Mouse (Mus musculus) heart, adult 9 months (tissue): ENCODE results near the gene 4930407I10Rik.

Source experiments
- DNase-seq, 2 experiments: peaks; one replicate each; pipeline ENCODE4 v3.0.0; 2022; ENCODE audit warnings: low spot score in 2 of 2

The 4930407I10Rik gene

DNA sequence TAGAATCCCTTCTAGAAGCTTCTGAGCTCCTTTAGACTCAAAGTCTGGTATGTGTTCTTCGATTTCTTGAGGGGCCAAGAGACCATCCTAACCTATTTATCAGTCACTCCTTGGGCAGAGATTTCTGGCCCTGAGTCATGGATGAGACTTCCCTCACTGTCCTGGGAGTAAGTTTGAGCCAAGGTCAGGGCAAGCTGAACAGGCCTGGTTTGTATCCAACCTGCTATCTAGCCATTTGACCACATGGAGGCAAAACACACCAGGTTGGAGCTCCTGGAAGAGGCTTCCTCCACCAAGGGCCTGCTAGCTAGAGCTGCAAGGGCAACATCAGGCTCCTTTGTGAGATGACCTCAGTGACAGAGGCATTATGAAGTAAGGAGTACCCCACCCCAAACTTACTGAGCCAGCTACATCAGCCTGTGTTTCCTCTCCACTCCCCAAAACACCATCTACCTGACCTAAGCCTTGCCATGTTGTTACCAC, at the start of gene 4930407I10Rik:
TSS of gene 4930407I10Rik (plus strand) at position 433 of the 483 bp plus-strand sequence.
- no peak for DNase-seq

- no peak for DNase-seq
Measured at GRCm38 (mm10) chr15:82011947-82012346, 47.0 kb upstream of the 4930407I10Rik start.

DNA sequence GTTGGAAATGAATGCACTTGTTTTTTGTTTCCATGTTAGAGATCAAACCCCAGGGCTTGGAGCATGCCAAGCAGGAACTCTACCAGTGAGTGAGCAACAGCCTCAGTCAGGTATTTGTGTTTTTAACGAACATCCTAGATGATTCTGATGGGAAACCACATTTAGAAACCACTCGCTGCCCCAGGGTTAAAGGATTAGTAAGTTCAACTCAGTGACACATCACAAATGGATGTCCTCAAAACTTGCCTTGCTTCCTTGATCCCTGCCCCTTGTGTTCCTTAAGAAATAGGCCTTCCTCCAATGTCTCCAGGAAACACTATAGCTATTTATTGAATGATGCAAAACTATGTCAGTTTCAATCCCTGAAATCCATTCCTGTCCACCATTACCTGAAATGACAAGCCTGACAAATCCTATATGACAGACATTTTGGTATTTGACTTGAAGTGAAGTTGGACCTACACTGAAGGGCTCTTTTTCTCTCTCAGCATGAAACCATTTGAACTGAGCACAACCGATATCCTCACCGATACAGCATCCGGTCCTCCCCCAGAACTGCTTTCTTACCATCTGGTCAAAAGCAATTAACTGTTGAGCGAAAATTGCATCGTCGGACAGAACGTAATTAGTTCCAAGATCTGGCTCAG, 44.1 kb upstream of the 4930407I10Rik start:
- DNase-seq = no peak

DNA sequence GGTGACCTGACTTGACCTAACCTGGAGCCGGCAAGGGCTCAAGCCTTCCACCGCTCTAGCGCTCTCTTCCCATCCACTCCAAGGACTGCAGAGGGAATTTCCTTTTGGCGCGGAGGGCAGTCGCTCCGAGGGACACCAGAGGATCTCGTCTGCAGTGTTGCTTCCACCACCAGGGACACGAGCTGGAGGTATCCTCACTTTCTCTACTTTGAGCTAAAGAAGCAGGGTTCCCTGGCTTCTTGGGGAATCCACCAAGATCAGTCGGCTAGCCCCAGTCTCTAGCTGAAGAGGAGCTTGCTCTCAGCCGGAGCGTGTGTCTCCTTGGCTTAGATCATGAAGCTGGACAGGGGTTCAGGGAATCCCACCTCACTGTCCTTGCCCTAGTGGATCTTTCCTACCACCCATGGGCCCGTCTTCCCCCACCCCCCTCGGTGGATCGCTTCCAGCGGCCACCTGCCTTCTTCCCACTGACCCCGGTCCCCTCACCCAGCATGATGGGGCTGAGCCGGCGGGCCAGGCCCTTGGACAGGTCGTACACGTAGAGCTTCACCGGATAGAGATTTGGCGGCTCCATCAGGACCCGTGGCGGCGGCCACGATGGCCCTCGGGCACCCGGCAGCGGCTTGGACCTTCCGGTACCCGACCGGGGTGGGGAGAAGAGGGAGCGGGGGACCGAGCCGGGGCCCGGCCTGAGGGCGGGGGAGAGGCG, 43.4 kb upstream of the 4930407I10Rik start:
- DNase-seq = peak in 1 of 2 experiments; percentile 21

GRCm38 (mm10) chr15:82016101-82016808, 42.7 kb upstream of the 4930407I10Rik start:
- peak; percentile 97 to 99 for DNase-seq

DNA sequence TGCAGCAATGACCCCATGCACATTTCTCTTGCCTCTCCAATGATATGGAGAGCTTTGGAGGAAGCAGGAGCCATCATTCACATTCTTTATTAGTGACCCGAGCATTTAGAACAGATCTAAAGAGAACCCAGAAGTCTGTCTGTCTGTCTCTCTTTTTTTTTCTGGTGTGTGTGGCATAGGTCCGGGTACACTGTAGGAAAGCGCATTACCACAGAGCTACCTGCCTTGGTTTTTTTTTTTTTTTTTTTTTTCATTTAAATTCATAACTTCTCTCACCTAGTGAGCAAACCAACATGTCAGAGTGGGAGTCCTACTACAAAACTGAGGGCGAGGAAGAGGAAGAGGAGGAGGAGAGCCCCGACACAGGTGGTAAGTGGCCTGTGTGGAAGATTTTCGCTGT, 42.1 kb upstream of the 4930407I10Rik start:
- DNase-seq = no peak

DNA sequence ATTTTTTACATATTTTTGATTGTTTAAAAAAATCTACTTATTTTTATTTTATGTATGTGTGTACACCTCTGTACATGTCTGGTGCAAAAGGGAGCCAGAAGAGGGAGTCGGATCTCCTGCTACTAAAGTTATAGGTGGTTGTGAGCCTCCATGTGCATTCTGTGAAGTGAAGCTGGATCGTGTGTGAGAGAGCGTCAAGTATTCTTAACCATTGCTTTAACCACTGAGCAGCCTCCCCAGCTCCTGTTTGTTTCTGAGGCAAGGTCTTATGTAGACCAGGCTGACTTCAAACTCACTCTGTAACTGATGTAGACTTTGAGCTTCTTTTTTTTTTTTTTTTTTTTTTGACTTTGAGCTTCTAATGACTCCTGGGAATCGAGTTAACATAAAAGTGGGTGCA, 41.5 kb upstream of the 4930407I10Rik start:
- no peak for DNase-seq

DNA sequence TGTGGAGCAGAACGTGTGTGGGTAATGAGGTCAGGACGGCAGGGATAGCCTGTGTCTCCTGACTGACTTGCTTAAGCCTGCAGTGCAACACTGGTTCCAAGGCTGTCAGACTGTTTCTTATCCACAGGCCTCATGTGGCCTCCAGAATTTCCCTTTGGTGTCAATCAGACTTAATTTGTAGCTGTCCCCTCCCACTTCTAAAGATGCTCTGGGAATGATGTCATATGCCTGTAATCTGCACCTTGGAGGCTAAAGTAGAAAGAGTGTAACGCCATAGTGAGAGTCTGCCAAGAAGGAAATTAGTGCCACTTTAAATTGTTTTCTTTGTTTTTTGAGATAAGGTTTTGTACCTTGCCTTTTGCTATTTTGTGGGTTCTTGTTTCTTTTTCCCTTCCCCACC, 39.7 kb upstream of the 4930407I10Rik start:
- DNase-seq = no peak

DNA sequence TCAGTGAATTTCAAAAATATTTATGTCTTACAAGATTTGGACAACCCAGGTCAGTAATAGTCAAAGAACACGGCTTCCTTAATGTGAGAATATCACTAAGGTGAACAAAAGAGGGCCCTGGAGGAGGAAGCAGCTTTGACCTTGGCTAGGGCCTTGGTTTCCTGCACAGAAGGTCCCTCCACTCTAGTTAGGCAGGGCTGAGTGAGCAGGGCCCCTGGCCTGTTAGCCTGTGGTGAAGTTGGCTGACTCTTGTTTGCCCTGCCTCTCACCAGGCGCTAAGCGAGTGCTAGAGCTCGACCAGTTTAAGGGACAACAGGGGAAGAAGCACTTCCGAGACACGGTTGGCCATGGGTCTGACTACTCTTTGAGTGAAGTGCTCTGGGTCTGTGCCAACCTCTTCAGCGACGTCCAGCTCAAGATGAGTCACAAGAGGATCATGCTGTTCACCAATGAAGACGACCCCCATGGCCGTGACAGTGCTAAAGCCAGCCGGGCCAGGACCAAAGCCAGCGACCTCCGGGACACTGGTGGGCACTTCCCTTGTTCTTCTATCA, 36.3 kb upstream of the 4930407I10Rik start:
- DNase-seq = no peak

- DNase-seq = no peak
Measured at GRCm38 (mm10) chr15:82023965-82024635, 34.9 kb upstream of the 4930407I10Rik start.

- no peak for DNase-seq
Measured at GRCm38 (mm10) chr15:82027276-82027675, 31.7 kb upstream of the 4930407I10Rik start.

GRCm38 (mm10) chr15:82027726-82028125, 31.2 kb upstream of the 4930407I10Rik start:
- DNase-seq = no peak

- DNase-seq = no peak
Measured at GRCm38 (mm10) chr15:82032386-82032785, 26.6 kb upstream of the 4930407I10Rik start.

DNA sequence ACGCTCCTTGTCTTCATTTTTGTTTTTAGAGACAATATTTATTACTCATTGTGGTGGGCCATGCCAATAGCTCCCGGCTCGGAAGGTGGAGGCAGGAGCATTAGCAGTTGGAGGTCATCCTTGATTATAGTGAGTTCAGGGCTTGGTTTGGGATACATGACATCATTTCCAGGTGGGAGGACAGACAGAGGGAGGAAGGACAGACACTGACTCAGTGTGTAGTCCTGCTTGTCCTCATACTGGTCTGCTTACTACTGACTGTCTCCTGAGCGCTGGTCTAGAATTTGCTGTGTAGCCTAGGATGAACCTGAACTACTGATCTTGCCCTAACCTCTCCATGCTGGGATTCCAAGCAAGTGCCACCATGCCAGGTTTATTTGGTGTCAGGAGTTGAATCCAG, 25.2 kb upstream of the 4930407I10Rik start, which contains the start of gene Desi1:
TSS of gene Desi1 (minus strand) at position 101 of the 400 bp plus-strand sequence.
- no peak for DNase-seq

DNA sequence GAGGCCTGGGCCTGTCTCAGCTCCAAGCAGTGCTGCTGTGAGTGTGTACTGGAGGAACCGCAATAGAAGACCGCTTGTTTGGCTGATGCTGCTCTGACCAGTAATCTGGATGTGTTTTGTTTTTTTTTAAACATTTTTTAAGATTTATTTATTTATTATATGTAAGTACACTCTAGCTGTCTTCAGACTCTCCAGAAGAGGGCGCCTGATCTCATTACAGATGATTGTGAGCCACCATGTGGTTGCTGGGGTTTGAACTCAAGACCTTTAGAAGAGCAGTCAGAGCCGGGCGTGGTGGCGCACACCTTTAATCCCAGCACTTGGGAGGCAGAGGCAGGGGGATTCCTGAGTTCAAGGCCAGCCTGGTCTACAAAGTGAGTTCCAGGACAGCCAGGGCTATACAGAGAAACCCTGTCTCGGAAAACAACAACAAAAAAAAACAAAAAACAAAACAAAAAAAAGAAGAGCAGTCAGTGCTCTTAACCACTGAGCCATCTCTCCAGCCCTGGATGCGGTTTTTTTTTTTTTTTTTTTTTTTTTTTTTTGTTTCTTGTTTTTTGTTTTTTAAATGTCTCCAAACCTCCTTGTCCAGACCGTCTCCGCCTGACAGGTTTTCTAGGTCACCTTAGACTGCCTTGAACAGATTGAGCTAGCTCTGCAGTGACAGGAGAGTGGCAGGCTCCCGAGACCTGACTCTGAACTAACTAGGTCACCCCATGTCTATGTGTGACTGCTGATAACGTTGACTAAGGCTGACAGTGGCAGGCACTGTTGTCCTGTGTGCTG, 22.9 kb upstream of the 4930407I10Rik start:
- DNase-seq = no peak

- peak in 1 of 2 experiments; percentile 23 for DNase-seq
Measured at GRCm38 (mm10) chr15:82040650-82041049, 18.3 kb upstream of the 4930407I10Rik start.

GRCm38 (mm10) chr15:82044166-82044784, 14.7 kb upstream of the 4930407I10Rik start:
- no peak for DNase-seq

- no peak for DNase-seq
Measured at GRCm38 (mm10) chr15:82046246-82046891, 12.6 kb upstream of the 4930407I10Rik start.

GRCm38 (mm10) chr15:82047080-82047883, 11.7 kb upstream of the 4930407I10Rik start, which contains the start of gene Snu13:
Gene Snu13, minus strand, starts transcription at chr15:82047598.
- peak; percentile 83 to 91 for DNase-seq
